Mouse (Mus musculus): ENCODE results near the gene Srp68. TPM values are rescaled to one million over a fixed set of nuclear protein-coding genes. Genes with fewer than 3 reads are reported as not detected.

Gene Srp68
- polyA plus RNA-seq, 1 experiment from 2014 or later = 89.8 TPM

DNA sequence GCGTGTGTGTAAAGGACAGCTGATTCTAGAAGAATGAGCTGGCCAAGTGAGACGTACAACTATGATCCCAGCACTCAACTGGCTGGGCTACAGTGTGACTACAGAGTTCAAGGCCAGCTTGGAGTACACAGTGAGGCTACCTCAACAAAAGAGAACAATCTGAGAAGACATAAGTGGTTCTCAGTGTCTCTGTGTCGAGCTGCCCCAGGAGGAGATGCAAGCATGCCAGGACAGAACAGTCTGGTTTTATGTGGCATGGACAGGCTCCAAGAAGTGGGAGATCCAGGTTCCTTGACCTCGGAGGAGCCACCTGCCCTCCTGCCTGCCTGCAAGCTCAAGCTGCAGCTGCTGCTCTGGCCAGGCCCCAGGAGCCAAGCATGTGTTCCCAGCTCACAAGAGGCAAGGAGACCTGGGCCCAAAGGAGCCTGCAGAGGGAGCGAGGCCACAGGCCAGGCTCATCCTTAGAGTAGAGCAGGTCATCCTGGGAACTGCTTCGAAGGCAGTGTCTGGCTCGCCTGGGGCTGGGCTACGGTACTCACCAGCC, 22.2 kb upstream of the Srp68 start:
- no peaks in the 10 kb centered on the region for H3K9me3 ChIP-seq (ENCODE audit: low read depth, low read length)
- peaks cover 74% of the 10 kb centered on the region for H3K36me3 ChIP-seq (ENCODE audit: insufficient read depth)
- H3K27me3 ChIP-seq (ENCODE audit: insufficient read depth, low read length) = no peaks in the 10 kb centered on the region
- no peak for ATAC-seq (ENCODE audit: insufficient read depth)
- H3K9ac ChIP-seq = no peak overlapping the region
- no peak overlapping the region for H3K4me3 ChIP-seq (ENCODE audit: low read depth, low read length)
- TF ChIP-seq CTCF (IDR thresholded peaks at IDR 0.05; ENCODE audit: low read depth) = no peak
- H3K27ac ChIP-seq (ENCODE audit: low read depth) = no peak overlapping the region
- 83% methylated on average over 8 of the region's 8 CpGs for WGBS
- H3K4me2 ChIP-seq = no peak overlapping the region
- no peak for DNase-seq
- H3K4me1 ChIP-seq (ENCODE audit: insufficient read depth) = no peaks in the 10 kb centered on the region

- ATAC-seq (ENCODE audit: insufficient read depth) = peak; percentile 58; the same call in 1 of the 2 replicates
- DNase-seq = peak; percentile 90
- H3K4me3 ChIP-seq (ENCODE audit: low read depth, low read length) = no peak overlapping the region
- H3K4me1 ChIP-seq (ENCODE audit: insufficient read depth) = no peaks in the 10 kb centered on the region
- 27% methylated on average over 5 of the region's 5 CpGs for WGBS
- H3K27ac ChIP-seq (ENCODE audit: low read depth) = no peak overlapping the region
- no peak overlapping the region for H3K4me2 ChIP-seq
- no peak overlapping the region for H3K9ac ChIP-seq
- H3K36me3 ChIP-seq (ENCODE audit: insufficient read depth) = peaks cover 73% of the 10 kb centered on the region
- TF ChIP-seq CTCF (IDR thresholded peaks at IDR 0.05; ENCODE audit: low read depth) = peak; percentile 83
- H3K27me3 ChIP-seq (ENCODE audit: insufficient read depth, low read length) = no peaks in the 10 kb centered on the region
- no peaks in the 10 kb centered on the region for H3K9me3 ChIP-seq (ENCODE audit: low read depth, low read length)
Observed at GRCm38 (mm10) chr11:116294319-116294718, 20.3 kb upstream of the Srp68 start.

- no peak overlapping the region for H3K4me2 ChIP-seq
- H3K9ac ChIP-seq = no peak overlapping the region
- H3K27ac ChIP-seq (ENCODE audit: low read depth) = no peak overlapping the region
- no peak for DNase-seq
- no peak overlapping the region for H3K4me3 ChIP-seq (ENCODE audit: low read depth, low read length)
- peaks cover 73% of the 10 kb centered on the region for H3K36me3 ChIP-seq (ENCODE audit: insufficient read depth)
- H3K4me1 ChIP-seq (ENCODE audit: insufficient read depth) = no peaks in the 10 kb centered on the region
- no peak for ATAC-seq (ENCODE audit: insufficient read depth)
- no peaks in the 10 kb centered on the region for H3K27me3 ChIP-seq (ENCODE audit: insufficient read depth, low read length)
- WGBS = 82% methylated on average over 12 of the region's 12 CpGs
- no peaks in the 10 kb centered on the region for H3K9me3 ChIP-seq (ENCODE audit: low read depth, low read length)
- TF ChIP-seq CTCF (IDR thresholded peaks at IDR 0.05; ENCODE audit: low read depth) = no peak
Observed at GRCm38 (mm10) chr11:116293538-116294137, 19.6 kb upstream of the Srp68 start.

GRCm38 (mm10) chr11:116292401-116292800, 18.4 kb upstream of the Srp68 start:
- H3K4me1 ChIP-seq (ENCODE audit: insufficient read depth) = no peaks in the 10 kb centered on the region
- no peaks in the 10 kb centered on the region for H3K9me3 ChIP-seq (ENCODE audit: low read depth, low read length)
- no peak overlapping the region for H3K4me2 ChIP-seq
- H3K9ac ChIP-seq = no peak overlapping the region
- H3K27me3 ChIP-seq (ENCODE audit: insufficient read depth, low read length) = no peaks in the 10 kb centered on the region
- WGBS = 87% methylated on average over 13 of the region's 13 CpGs
- no peak for TF ChIP-seq CTCF (IDR thresholded peaks at IDR 0.05; ENCODE audit: low read depth)
- no peak overlapping the region for H3K27ac ChIP-seq (ENCODE audit: low read depth)
- DNase-seq (no peak), ATAC-seq (ENCODE audit: insufficient read depth) (no peak)
- peaks cover 78% of the 10 kb centered on the region for H3K36me3 ChIP-seq (ENCODE audit: insufficient read depth)
- no peak overlapping the region for H3K4me3 ChIP-seq (ENCODE audit: low read depth, low read length)

- no peak overlapping the region for H3K27ac ChIP-seq (ENCODE audit: low read depth)
- H3K4me1 ChIP-seq (ENCODE audit: insufficient read depth) = no peaks in the 10 kb centered on the region
- no peak overlapping the region for H3K9ac ChIP-seq
- ATAC-seq (ENCODE audit: insufficient read depth) (no peak), DNase-seq (peak; percentile 26)
- no peak overlapping the region for H3K4me3 ChIP-seq (ENCODE audit: low read depth, low read length)
- H3K9me3 ChIP-seq (ENCODE audit: low read depth, low read length) = no peaks in the 10 kb centered on the region
- H3K27me3 ChIP-seq (ENCODE audit: insufficient read depth, low read length) = no peaks in the 10 kb centered on the region
- H3K36me3 ChIP-seq (ENCODE audit: insufficient read depth) = peaks cover 65% of the 10 kb centered on the region
- no peak overlapping the region for H3K4me2 ChIP-seq
- WGBS = 55% methylated on average over 8 of the region's 8 CpGs
- no peak for TF ChIP-seq CTCF (IDR thresholded peaks at IDR 0.05; ENCODE audit: low read depth)
Observed at GRCm38 (mm10) chr11:116290556-116290955, 16.5 kb upstream of the Srp68 start.

DNA sequence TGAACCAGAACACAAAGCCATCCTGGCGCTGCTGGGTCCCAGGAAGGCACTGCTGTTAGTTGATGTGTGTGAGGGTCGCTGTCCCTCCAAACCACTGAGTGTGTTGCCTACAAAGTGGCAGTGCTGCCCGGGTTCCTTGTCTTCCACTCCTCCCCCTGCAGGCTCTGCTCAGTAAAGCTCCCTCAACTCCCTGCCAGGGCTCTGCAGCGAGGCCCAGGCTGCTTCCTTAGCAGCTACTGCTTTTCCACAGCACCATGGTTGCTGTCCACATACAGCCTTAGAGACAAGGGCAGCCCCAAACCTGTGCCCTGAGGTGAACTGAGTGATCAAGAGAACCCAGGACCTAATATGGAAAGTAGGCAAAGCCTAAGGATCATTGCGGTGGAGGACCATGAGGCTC, 13.3 kb upstream of the Srp68 start:
- ATAC-seq (ENCODE audit: insufficient read depth) = no peak
- no peak for TF ChIP-seq CTCF (IDR thresholded peaks at IDR 0.05; ENCODE audit: low read depth)
- H3K4me3 ChIP-seq (ENCODE audit: low read depth, low read length) = no peak overlapping the region
- H3K27me3 ChIP-seq (ENCODE audit: insufficient read depth, low read length) = peaks cover 23% of the 10 kb centered on the region
- no peaks in the 10 kb centered on the region for H3K9me3 ChIP-seq (ENCODE audit: low read depth, low read length)
- no peaks in the 10 kb centered on the region for H3K4me1 ChIP-seq (ENCODE audit: insufficient read depth)
- no peak overlapping the region for H3K4me2 ChIP-seq
- no peak for DNase-seq
- no peak overlapping the region for H3K9ac ChIP-seq
- no peak overlapping the region for H3K27ac ChIP-seq (ENCODE audit: low read depth)
- H3K36me3 ChIP-seq (ENCODE audit: insufficient read depth) = peaks cover 50% of the 10 kb centered on the region
- 67% methylated on average over 5 of the region's 5 CpGs for WGBS

DNA sequence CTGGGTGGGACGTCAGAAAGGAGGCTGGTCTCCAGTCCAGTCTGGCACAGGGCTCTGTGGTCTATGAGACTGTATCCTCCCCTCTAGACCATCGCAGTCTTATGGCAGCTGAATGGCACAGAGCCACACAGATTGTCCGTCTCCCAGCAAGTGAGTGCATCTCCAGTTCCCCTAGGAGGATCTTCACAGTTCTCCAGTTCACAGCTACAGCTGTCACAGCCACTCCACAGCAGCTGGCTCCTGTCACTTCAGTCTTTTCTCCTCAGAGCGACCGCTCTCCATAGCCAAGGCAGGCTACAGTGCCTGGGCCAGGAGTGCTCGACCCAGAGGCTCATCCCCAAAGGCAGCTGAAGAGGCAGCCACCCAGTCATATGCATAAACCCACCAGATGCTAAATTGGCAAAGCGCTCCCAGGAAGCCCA, 11.8 kb upstream of the Srp68 start:
- 31% methylated on average over 7 of the region's 7 CpGs for WGBS
- no peak for TF ChIP-seq CTCF (IDR thresholded peaks at IDR 0.05; ENCODE audit: low read depth)
- H3K9me3 ChIP-seq (ENCODE audit: low read depth, low read length) = no peaks in the 10 kb centered on the region
- DNase-seq (peak; percentile 90), ATAC-seq (ENCODE audit: insufficient read depth) (peak; percentile 90)
- H3K36me3 ChIP-seq (ENCODE audit: insufficient read depth) = peaks cover 35% of the 10 kb centered on the region
- no peak overlapping the region for H3K4me2 ChIP-seq
- H3K4me3 ChIP-seq (ENCODE audit: low read depth, low read length) = no peak overlapping the region
- peaks cover 39% of the 10 kb centered on the region for H3K27me3 ChIP-seq (ENCODE audit: insufficient read depth, low read length)
- H3K4me1 ChIP-seq (ENCODE audit: insufficient read depth) = no peaks in the 10 kb centered on the region
- no peak overlapping the region; the same call in 1 of the 2 replicates for H3K27ac ChIP-seq (ENCODE audit: low read depth)
- H3K9ac ChIP-seq = no peak overlapping the region

Measured in lung, embryonic 14.5 days (tissue).